Mouse (Mus musculus) embryonic facial prominence, embryonic 14.5 days (tissue): Measurements from ENCODE around the gene Gp9. TPM values are rescaled to one million over a fixed set of nuclear protein-coding genes. Genes with fewer than 3 reads are reported as not detected.

ENCODE experiments used
- ATAC-seq: fragments of 200-750 bp; cut with Nextera tagmentation; 2 replicates; pipeline ENCODE4 v1.8.0; 2017; ENCODE audit warnings: low read depth, moderate number of reproducible peaks, moderate TSS enrichment
- DNase-seq: peaks from one replicate; pipeline ENCODE4 v3.0.0-alpha.2; 2015; ENCODE audit warnings: low spot score
- H3K27ac ChIP-seq: fragments of 300-500 bp; sonication (generic); replicated peaks from 2 replicates; pipeline ENCODE4 v1.5.1; 2014; ENCODE audit warnings: low read depth, mild to moderate bottlenecking, low read length, moderate library complexity
- H3K27me3 ChIP-seq: fragments of 300-500 bp; sonication (generic); replicated peaks from 2 replicates; pipeline ENCODE4 v1.6.1; 2014; ENCODE audit warnings: low read length; ENCODE audit not compliant: control insufficient read depth, insufficient read depth
- H3K36me3 ChIP-seq: fragments of 300-500 bp; sonication (generic); 2 replicates; pipeline ENCODE4 v1.6.1; 2014; ENCODE audit warnings: low read length, mixed read lengths; ENCODE audit not compliant: control insufficient read depth, insufficient read depth
- H3K4me1 ChIP-seq: fragments of 300-500 bp; sonication (generic); 2 replicates; pipeline ENCODE4 v1.6.1; 2014; ENCODE audit warnings: antibody characterized with exemption, low read length; ENCODE audit not compliant: control insufficient read depth, insufficient read depth
- H3K4me2 ChIP-seq: fragments of 300-500 bp; sonication (generic); 2 replicates; pipeline ENCODE4 v1.6.1; 2014; ENCODE audit warnings: low read depth, mild to moderate bottlenecking, low read length, moderate library complexity, mixed read lengths
- H3K4me3 ChIP-seq: fragments of 300-500 bp; sonication (generic); 2 replicates; pipeline ENCODE4 v1.5.1; 2014; ENCODE audit warnings: low read depth, mild to moderate bottlenecking, low read length
- H3K9ac ChIP-seq: fragments of 300-500 bp; sonication (generic); 2 replicates; pipeline ENCODE4 v1.6.1; 2014; ENCODE audit warnings: low read depth, mild to moderate bottlenecking, low read length, moderate library complexity, mixed read lengths
- H3K9me3 ChIP-seq: fragments of 300-500 bp; sonication (generic); 2 replicates; pipeline ENCODE4 v1.6.1; 2016; ENCODE audit warnings: low read length; ENCODE audit not compliant: control insufficient read depth
- WGBS: fragments of 180-500 bp; shearing (Covaris S2); extraction: QIAGEN DNeasy Blood & Tissue Kit; methylation state at CpG from one replicate; pipeline ENCODE4 v1.1.7; 2014; 5-methylcytosine and 5-hydroxymethylcytosine counted together
- polyA plus RNA-seq: library from polyadenylated mRNA; unstranded; fragments of >200 nt; fragmentation: Nextera tagmentation; extraction: Ambion mirVana; gene quantifications from 2 replicates; pipeline ENCODE4 v1.2.1, GENCODE M21; 2014

Gp9 gene
- polyA plus RNA-seq, 1 experiment from 2014 or later = 1.2 TPM

- H3K9me3 ChIP-seq = no peaks in the 10 kb centered on the region
- H3K4me3 ChIP-seq = no peak overlapping the region
- DNase-seq (no peak), ATAC-seq (no peak)
- no peaks in the 10 kb centered on the region for H3K36me3 ChIP-seq
- H3K4me2 ChIP-seq = no peak overlapping the region
- H3K9ac ChIP-seq = no peak overlapping the region
- 61% methylated on average over 3 of the region's 3 CpGs for WGBS
- H3K27me3 ChIP-seq = no peaks in the 10 kb centered on the region
- H3K4me1 ChIP-seq = no peaks in the 10 kb centered on the region
- no peak overlapping the region for H3K27ac ChIP-seq
Observed at GRCm38 (mm10) chr6:87775588-87776245, 2.2 kb upstream of the Gp9 start.

- 89% methylated on average over 1 of the region's 1 CpGs for whole genome bisulfite sequencing
- H3K9ac ChIP-seq = no peak overlapping the region
- ATAC-seq = no peak
Observed at GRCm38 (mm10) chr6:87776663-87777062, 1.2 kb upstream of the Gp9 start.

GRCm38 (mm10) chr6:87778294-87779173 lies 662 bp downstream of the Gp9 start:
- H3K4me1 ChIP-seq = no peaks in the 10 kb centered on the region
- H3K27me3 ChIP-seq = no peaks in the 10 kb centered on the region
- H3K4me2 ChIP-seq = no peak overlapping the region
- H3K27ac ChIP-seq = no peak overlapping the region
- H3K9ac ChIP-seq = no peak overlapping the region
- ATAC-seq = no peak
- no peak for DNase-seq
- WGBS = 72% methylated on average over 11 of the region's 11 CpGs
- no peak overlapping the region for H3K4me3 ChIP-seq
- no peaks in the 10 kb centered on the region for H3K9me3 ChIP-seq
- H3K36me3 ChIP-seq = no peaks in the 10 kb centered on the region

More at GRCm38 (mm10) chr6:87776663-87777062, 1.2 kb upstream of the Gp9 start:
- H3K4me1 ChIP-seq = no peaks in the 10 kb centered on the region
- H3K27ac ChIP-seq = no peak overlapping the region
- H3K9me3 ChIP-seq = no peaks in the 10 kb centered on the region
- H3K4me2 ChIP-seq = no peak overlapping the region
- no peaks in the 10 kb centered on the region for H3K36me3 ChIP-seq
- DNase-seq = no peak
- no peak overlapping the region for H3K4me3 ChIP-seq
- H3K27me3 ChIP-seq = no peaks in the 10 kb centered on the region

- H3K9me3 ChIP-seq = no peaks in the 10 kb centered on the region
- 84% methylated on average over 11 of the region's 11 CpGs for WGBS
- H3K27me3 ChIP-seq = no peaks in the 10 kb centered on the region
- H3K4me2 ChIP-seq = no peak overlapping the region
- H3K9ac ChIP-seq = no peak overlapping the region
- no peak overlapping the region for H3K27ac ChIP-seq
- no peak overlapping the region for H3K4me3 ChIP-seq
- H3K36me3 ChIP-seq = no peaks in the 10 kb centered on the region
- ATAC-seq = no peak
- no peak for DNase-seq
- H3K4me1 ChIP-seq = no peaks in the 10 kb centered on the region
Observed at GRCm38 (mm10) chr6:87779174-87780165, 1.6 kb downstream of the Gp9 start.

- H3K4me2 ChIP-seq = no peak overlapping the region
- ATAC-seq = no peak
- no peaks in the 10 kb centered on the region for H3K4me1 ChIP-seq
- no peak overlapping the region for H3K4me3 ChIP-seq
- no peak overlapping the region for H3K9ac ChIP-seq
- no peaks in the 10 kb centered on the region for H3K36me3 ChIP-seq
- no peaks in the 10 kb centered on the region for H3K9me3 ChIP-seq
- no peaks in the 10 kb centered on the region for H3K27me3 ChIP-seq
- 75% methylated on average over 10 of the region's 10 CpGs for WGBS
- H3K27ac ChIP-seq = no peak overlapping the region
- no peak for DNase-seq
Observed at GRCm38 (mm10) chr6:87780546-87781301, 2.9 kb downstream of the Gp9 start.

- H3K27ac ChIP-seq = no peak overlapping the region
- no peaks in the 10 kb centered on the region for H3K9me3 ChIP-seq
- no peak overlapping the region for H3K9ac ChIP-seq
- H3K36me3 ChIP-seq = no peaks in the 10 kb centered on the region
- H3K4me1 ChIP-seq = no peaks in the 10 kb centered on the region
- DNase-seq = no peak
- 81% methylated on average over 8 of the region's 8 CpGs for WGBS
- H3K27me3 ChIP-seq = no peaks in the 10 kb centered on the region
- H3K4me2 ChIP-seq = no peak overlapping the region
- ATAC-seq = no peak
- no peak overlapping the region for H3K4me3 ChIP-seq
Observed at GRCm38 (mm10) chr6:87784033-87784432, 6.2 kb downstream of the Gp9 start.

GRCm38 (mm10) chr6:87786621-87787020 lies 8.7 kb downstream of the Gp9 start:
- Histone ChIP-seq H3K27me3 (no peaks in the 10 kb centered on the region), H3K27ac (no peak overlapping the region), H3K36me3 (no peaks in the 10 kb centered on the region; the same call in 1 of the 2 replicates), H3K4me2 (no peak overlapping the region), H3K9me3 (no peaks in the 10 kb centered on the region), H3K4me1 (0 out of 2 replicates have a peak, but pooled peaks cover 3% of the 10 kb centered on the region), H3K4me3 (no peak overlapping the region), H3K9ac (no peak overlapping the region)
- ATAC-seq (no peak), DNase-seq (no peak)
- WGBS = 87% methylated on average over 5 of the region's 5 CpGs
